Mouse (Mus musculus) midbrain, postnatal 0 days (tissue): ENCODE results near the gene Otulin. TPM values are rescaled to one million over a fixed set of nuclear protein-coding genes. Genes with fewer than 3 reads are reported as not detected.
A peak's percentile ranks its signal among the peaks of the same experiment; 100 is the strongest.

Source experiments
- ATAC-seq: fragments of 200-750 bp; cut with Nextera tagmentation; 2 replicates; pipeline ENCODE4 v1.8.0; 2017; ENCODE audit warnings: moderate number of reproducible peaks, mild to moderate bottlenecking, moderate TSS enrichment, moderate library complexity; ENCODE audit not compliant: low FRiP score
- DNase-seq: peaks from one replicate; pipeline ENCODE4 v3.0.0-alpha.2; 2015; ENCODE audit warnings: low spot score
- H3K27ac ChIP-seq: fragments of 300-500 bp; sonication (generic); 2 replicates; pipeline ENCODE4 v1.5.1; 2014; ENCODE audit warnings: low read depth, mild to moderate bottlenecking, low read length, mixed read lengths
- H3K27me3 ChIP-seq: fragments of 300-500 bp; sonication (generic); 2 replicates; pipeline ENCODE4 v1.6.1; 2014; ENCODE audit warnings: low read length, control low read depth, mixed read lengths; ENCODE audit not compliant: insufficient read depth
- H3K36me3 ChIP-seq: fragments of 300-500 bp; sonication (generic); 2 replicates; pipeline ENCODE4 v1.6.1; 2014; ENCODE audit warnings: low read length, control low read depth, mixed read lengths; ENCODE audit not compliant: insufficient read depth
- H3K4me1 ChIP-seq: fragments of 300-500 bp; sonication (generic); 2 replicates; pipeline ENCODE4 v1.6.1; 2014; ENCODE audit warnings: mild to moderate bottlenecking, control low read depth, antibody characterized with exemption, low read length, mixed read lengths; ENCODE audit not compliant: insufficient read depth
- H3K4me2 ChIP-seq: fragments of 300-500 bp; sonication (generic); 2 replicates; pipeline ENCODE4 v1.6.1; 2014; ENCODE audit warnings: low read depth, mild to moderate bottlenecking, low read length, mixed read lengths; ENCODE audit not compliant: poor library complexity, severe bottlenecking
- H3K4me3 ChIP-seq: fragments of 300-500 bp; sonication (generic); 2 replicates; pipeline ENCODE4 v1.5.1; 2014; ENCODE audit warnings: low read depth, mild to moderate bottlenecking, low read length, moderate library complexity
- H3K9ac ChIP-seq: fragments of 300-500 bp; sonication (generic); replicated peaks from 2 replicates; pipeline ENCODE4 v1.6.1; 2014; ENCODE audit warnings: mild to moderate bottlenecking, low read length, moderate library complexity, mixed read lengths; ENCODE audit not compliant: poor library complexity, severe bottlenecking
- H3K9me3 ChIP-seq: fragments of 300-500 bp; sonication (generic); 2 replicates; pipeline ENCODE4 v1.6.1; 2016; ENCODE audit warnings: low read length, control low read depth
- CTCF ChIP-seq: IDR thresholded peaks from 2 replicates; pipeline ENCODE4 v1.5.1; 2016; ENCODE audit warnings: antibody characterized with exemption, mild to moderate bottlenecking
- WGBS: fragments of 180-500 bp; shearing (Covaris S2); extraction: QIAGEN DNeasy Blood & Tissue Kit; methylation state at CpG from one replicate; pipeline ENCODE4 v1.1.7; 2014; 5-methylcytosine and 5-hydroxymethylcytosine counted together
- microRNA-seq: library from miRNA; unstranded; fragments of <30 nt; microRNA quantifications from one replicate; pipeline ENCODE4, GENCODE M21; 2016; ENCODE audit warnings: borderline number of aligned reads
- polyA plus RNA-seq: library from polyadenylated mRNA; unstranded; fragments of >200 nt; fragmentation: Nextera tagmentation; extraction: Ambion mirVana; gene quantifications from 2 replicates; pipeline ENCODE4 v1.2.1, GENCODE M21; 2015
- total RNA-seq: library from RNA; depleted of rRNA; stranded (reverse); fragments of >200 nt; gene quantifications from 2 replicates; pipeline ENCODE4 v1.2.3, GENCODE M21; 2014; rRNA removed

The Otulin gene
- total and polyA plus RNA-seq, 2 experiments from 2014 or later = 17.8 to 23.9 TPM

DNA sequence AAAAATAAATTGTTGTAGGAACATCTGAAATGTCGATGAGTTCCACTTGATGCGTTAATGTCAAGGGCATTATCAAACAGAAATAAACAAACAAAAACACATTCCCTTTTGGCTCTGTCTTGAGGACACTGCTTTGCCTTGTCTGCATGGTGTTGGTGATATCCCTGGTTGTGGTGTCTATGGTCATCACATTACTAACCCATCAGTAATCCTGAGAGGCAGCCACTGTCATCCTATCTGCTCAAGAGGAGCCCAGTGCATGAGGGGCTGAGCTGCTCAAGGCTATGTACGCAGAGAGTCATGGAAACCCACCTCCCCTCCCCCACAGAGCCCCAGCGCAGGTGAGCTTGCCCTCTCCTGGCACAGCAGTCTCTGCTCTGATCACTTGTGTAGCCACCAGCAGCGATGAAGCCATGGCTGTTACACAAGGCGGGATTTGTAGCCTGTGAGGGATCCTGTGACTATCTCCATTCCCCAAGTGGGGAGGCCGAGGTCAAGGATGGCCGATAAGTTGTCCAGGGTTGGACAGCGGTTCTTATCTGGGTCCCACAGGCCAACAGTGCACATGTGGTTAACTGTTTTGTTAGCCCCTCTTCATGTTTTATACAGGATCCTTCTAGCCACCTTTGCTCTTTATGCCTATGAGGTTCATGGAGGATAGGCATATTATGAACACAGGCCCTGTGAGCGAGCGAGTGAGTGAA is 133.7 kb downstream of the Otulin start:
- no peak for TF ChIP-seq CTCF

DNA sequence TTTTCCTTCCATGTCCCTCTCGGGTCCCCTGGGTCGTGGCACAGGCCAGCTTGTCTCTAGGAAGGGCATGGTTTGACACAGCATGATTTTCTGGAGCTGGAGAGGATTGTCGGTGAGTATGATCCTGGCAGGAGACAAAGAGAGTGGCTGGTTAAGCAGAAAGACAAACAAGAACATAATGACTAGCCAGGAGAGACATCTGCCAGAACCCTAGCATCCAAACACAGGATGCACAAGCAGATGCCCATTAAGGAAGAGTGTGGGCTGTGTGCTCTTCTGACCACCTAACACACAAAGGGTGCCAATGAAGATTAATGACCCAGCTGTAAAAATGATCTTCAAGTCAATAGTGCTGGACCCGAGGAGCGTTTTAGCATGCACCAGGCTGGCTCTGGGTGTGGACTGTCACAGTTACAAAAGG is 134.5 kb downstream of the Otulin start:
- H3K36me3 ChIP-seq = no peaks in the 10 kb centered on the region
- no peak overlapping the region for H3K4me2 ChIP-seq
- H3K9ac ChIP-seq = no peak overlapping the region
- peak; percentile 52 for DNase-seq
- H3K4me3 ChIP-seq = no peak overlapping the region
- H3K27ac ChIP-seq = no peak overlapping the region
- no peak for TF ChIP-seq CTCF
- ATAC-seq = no peak
- H3K9me3 ChIP-seq = no peaks in the 10 kb centered on the region
- peaks cover 8% of the 10 kb centered on the region for H3K4me1 ChIP-seq
- WGBS = 38% methylated on average over 5 of the region's 5 CpGs
- H3K27me3 ChIP-seq = no peaks in the 10 kb centered on the region

More for the DNA sequence above, 133.7 kb downstream of the Otulin start:
- Histone ChIP-seq H3K36me3 (no peaks in the 10 kb centered on the region), H3K27me3 (no peaks in the 10 kb centered on the region), H3K4me3 (no peak overlapping the region), H3K4me1 (peaks cover 8% of the 10 kb centered on the region), H3K4me2 (no peak overlapping the region), H3K27ac (no peak overlapping the region), H3K9ac (no peak overlapping the region), H3K9me3 (no peaks in the 10 kb centered on the region)
- ATAC-seq (no peak), DNase-seq (no peak)
- WGBS = 69% methylated on average over 11 of the region's 11 CpGs

DNA sequence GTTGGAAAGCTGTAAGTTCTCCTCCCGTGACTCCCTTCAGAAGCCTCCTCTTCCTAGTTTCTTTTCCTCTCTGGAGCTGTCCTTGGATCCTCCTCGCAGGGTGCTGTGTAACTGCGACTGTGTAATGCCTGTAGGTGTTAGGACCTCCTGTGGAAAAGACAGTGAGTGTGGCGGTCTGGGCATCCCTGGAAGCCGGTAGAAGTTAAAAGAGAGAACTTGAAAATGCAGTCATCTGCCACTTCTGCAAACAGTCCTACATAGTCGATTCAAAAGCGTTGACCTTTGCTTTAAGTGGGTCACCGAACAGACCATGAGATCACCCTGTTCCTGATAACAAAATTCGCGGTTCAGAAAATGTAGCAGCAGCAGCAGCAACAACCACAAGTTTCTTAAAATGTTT is 137.0 kb downstream of the Otulin start:
- Histone ChIP-seq H3K9ac (no peak overlapping the region), H3K4me3 (no peak overlapping the region), H3K27me3 (no peaks in the 10 kb centered on the region), H3K27ac (no peak overlapping the region), H3K9me3 (no peaks in the 10 kb centered on the region), H3K36me3 (no peaks in the 10 kb centered on the region), H3K4me1 (peaks cover 8% of the 10 kb centered on the region), H3K4me2 (no peak overlapping the region)
- no peak for DNase-seq
- 45% methylated on average over 10 of the region's 10 CpGs for WGBS
- no peak for ATAC-seq
- no peak for TF ChIP-seq CTCF

DNA sequence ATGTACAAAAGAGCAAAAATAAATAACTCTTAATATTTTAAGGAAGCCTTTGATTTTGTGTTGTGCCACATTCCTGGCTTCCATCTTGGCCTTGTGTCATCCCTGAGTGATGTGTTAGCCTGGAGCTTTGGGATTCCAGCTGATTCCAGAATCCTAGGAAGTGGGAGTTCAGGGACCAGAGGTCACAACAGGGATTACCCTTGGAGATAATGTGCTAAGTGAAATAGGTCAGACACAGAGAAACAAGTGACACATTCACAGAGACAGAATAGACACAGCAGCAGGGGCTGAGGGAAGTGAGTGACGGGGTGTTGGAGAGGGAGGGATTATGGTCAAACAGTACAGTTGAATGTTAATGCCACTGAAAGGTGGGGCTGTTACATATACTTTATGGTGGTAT is 137.8 kb downstream of the Otulin start:
- DNase-seq (no peak), ATAC-seq (no peak)
- no peak overlapping the region for H3K4me2 ChIP-seq
- H3K36me3 ChIP-seq = no peaks in the 10 kb centered on the region
- H3K27me3 ChIP-seq = no peaks in the 10 kb centered on the region
- whole genome bisulfite sequencing = 69% methylated on average over 1 of the region's 1 CpGs
- H3K9me3 ChIP-seq = no peaks in the 10 kb centered on the region
- H3K27ac ChIP-seq = no peak overlapping the region
- peaks cover 14% of the 10 kb centered on the region for H3K4me1 ChIP-seq
- TF ChIP-seq CTCF = no peak
- no peak overlapping the region for H3K9ac ChIP-seq
- H3K4me3 ChIP-seq = no peak overlapping the region

Small RNA genes within 50 kb of the gene (microRNA-seq; reads per million reads assigned to microRNA genes)
- not detected for gene Mir7117

Other genes with a start within 250 kb of the Otulin start
- gene Ank, start 164.0 kb downstream of the Otulin start, total RNA-seq = 24.1 and 28.4 TPM in 2 replicates
- gene Ank, start 164.0 kb downstream of the Otulin start, polyA plus RNA-seq = 15.7 and 15.8 TPM in 2 replicates
- 6.2 and 6.4 TPM in 2 replicates for gene Otulinl, start 50.9 kb upstream of the Otulin start, total RNA-seq
- 13.0 and 14.9 TPM in 2 replicates for gene Otulinl, start 50.9 kb upstream of the Otulin start, polyA plus RNA-seq